Mouse (Mus musculus) limb, embryonic 15.5 days (tissue): Measurements from ENCODE around the gene Smcr8. TPM values are rescaled to one million over a fixed set of nuclear protein-coding genes. Genes with fewer than 3 reads are reported as not detected.
A peak's percentile ranks its signal among the peaks of the same experiment; 100 is the strongest.

Experiments used
- ATAC-seq: fragments of 200-750 bp; cut with Nextera tagmentation; 2 replicates; pipeline ENCODE4 v1.8.0; 2017; ENCODE audit warnings: low read depth, moderate TSS enrichment; ENCODE audit not compliant: insufficient number of reproducible peaks, low FRiP score, low TSS enrichment
- H3K27ac ChIP-seq: fragments of 300-500 bp; sonication (generic); 2 replicates; pipeline ENCODE4 v1.5.1; 2015; ENCODE audit warnings: moderate library complexity, mild to moderate bottlenecking, inconsistent platforms
- H3K27me3 ChIP-seq: fragments of 300-500 bp; sonication (generic); 2 replicates; pipeline ENCODE4 v1.6.1; 2015; ENCODE audit warnings: inconsistent platforms
- H3K36me3 ChIP-seq: fragments of 300-500 bp; sonication (generic); 2 replicates; pipeline ENCODE4 v1.6.1; 2015; ENCODE audit warnings: inconsistent platforms
- H3K4me1 ChIP-seq: fragments of 300-500 bp; sonication (generic); 2 replicates; pipeline ENCODE4 v1.6.1; 2015; ENCODE audit warnings: inconsistent platforms
- H3K4me2 ChIP-seq: fragments of 300-500 bp; sonication (generic); 2 replicates; pipeline ENCODE4 v1.6.1; 2015; ENCODE audit warnings: mild to moderate bottlenecking, inconsistent platforms
- H3K4me3 ChIP-seq: fragments of 300-500 bp; sonication (generic); 2 replicates; pipeline ENCODE4 v1.5.1; 2015; ENCODE audit warnings: mild to moderate bottlenecking, inconsistent platforms
- H3K9ac ChIP-seq: fragments of 300-500 bp; sonication (generic); 2 replicates; pipeline ENCODE4 v1.6.1; 2015; ENCODE audit warnings: inconsistent platforms
- H3K9me3 ChIP-seq: fragments of 300-500 bp; sonication (generic); 2 replicates; pipeline ENCODE4 v1.6.1; 2016; ENCODE audit warnings: inconsistent platforms
- WGBS: fragments of 180-500 bp; shearing (Covaris S2); methylation state at CpG from one replicate; pipeline ENCODE4 v1.1.7; 2015; 5-methylcytosine and 5-hydroxymethylcytosine counted together
- polyA plus RNA-seq: library from polyadenylated mRNA; unstranded; fragments of >200 nt; fragmentation: Nextera tagmentation; extraction: Ambion mirVana; gene quantifications from 2 replicates; pipeline ENCODE4 v1.2.1, GENCODE M21; 2015

Gene Smcr8
- polyA plus RNA-seq: 5.4 and 5.6 TPM in 2 replicates

DNA sequence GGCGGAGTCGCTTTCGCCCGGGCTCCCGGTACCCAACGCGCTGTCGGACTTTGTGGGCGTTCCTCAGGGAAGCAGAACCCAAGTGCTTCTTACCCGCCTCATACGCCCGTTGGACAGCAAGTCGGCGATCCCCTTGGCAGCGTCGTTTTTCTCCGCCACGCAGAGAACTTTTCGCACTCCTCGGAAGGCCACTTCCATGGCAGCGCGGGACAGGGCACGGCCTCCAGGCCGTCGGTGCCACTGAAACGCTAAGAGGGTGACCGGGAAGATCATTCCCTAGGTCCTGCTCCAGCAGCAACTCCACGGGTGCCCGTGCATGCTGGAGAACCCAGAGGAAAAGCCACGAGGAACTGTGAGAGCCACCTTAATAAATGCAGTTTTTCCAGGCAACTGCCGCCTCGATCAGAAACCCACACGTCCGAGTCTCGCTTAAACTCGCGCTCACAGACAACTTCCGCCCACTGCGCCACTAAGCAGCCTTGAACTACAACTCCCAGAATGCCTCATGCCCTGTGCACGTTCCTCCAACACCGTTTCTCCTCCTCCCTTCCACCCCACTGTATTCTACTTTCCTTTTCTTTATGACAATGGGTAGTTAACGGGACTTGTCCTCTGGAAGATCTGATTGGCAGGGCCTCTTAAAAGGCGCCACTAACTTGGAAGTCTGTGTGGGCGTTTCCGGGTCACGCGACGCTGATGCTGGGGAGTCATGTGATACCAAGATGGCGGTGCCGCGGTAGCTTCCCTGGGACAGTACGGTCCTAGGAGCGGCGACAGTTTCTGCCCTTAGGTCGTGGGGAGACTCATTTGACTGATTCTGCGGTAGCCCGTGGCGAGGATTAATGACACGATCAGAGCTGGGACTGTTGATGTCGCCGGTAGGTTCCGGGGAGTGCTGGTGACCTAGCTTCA, at the start of gene Smcr8, which contains the start of gene Top3a:
Gene Smcr8 (plus strand): TSS at position 696 of the 912 bp plus-strand sequence.
Gene Top3a (minus strand): TSS at position 537 of the 912 bp plus-strand sequence.
- under 1% methylated on average over 62 of the region's 62 CpGs for WGBS
- Histone ChIP-seq H3K27ac (peak within 1 kb of the TSS; percentile 90), H3K9ac (peak within 1 kb of the TSS; percentile 78), H3K4me1 (peaks cover 61% of the 10 kb centered on the region), H3K36me3 (peaks cover 22% of the 10 kb centered on the region), H3K4me3 (peak within 1 kb of the TSS; percentile 92), H3K9me3 (no peaks in the 10 kb centered on the region), H3K4me2 (peak within 1 kb of the TSS; percentile 73), H3K27me3 (no peaks in the 10 kb centered on the region)
- ATAC-seq: peak; percentile 94

DNA sequence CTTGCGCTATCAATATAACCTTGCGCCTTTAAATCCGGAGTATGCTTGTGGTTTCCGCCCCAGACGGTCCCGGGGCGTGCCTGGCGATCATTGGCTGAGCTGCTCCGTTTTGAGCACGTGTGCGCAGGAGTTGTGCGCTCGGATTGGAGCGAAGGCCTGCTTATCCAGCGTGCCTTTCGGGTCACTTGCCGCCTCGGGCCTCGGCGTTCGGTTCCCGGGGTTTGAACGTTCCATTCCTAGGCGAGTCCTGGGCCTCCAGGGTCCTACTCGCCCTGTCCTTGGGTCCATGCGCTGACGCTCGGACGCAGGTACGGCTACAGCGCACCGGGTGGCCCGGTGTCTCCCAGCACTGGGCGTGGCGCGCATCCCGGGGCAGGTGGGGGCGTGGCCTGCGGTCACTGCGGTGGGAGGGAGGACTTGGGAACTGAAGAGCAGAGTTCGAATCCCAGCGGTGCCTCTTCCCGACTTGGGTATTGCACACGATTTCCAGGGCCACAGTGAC, 49.0 kb upstream of the Smcr8 start, which contains the start of gene Mief2:
Gene Mief2 (plus strand): TSS at position 139 of the 502 bp plus-strand sequence.
- Histone ChIP-seq H3K4me1 (peaks cover 32% of the 10 kb centered on the region), H3K4me3 (peak within 1 kb of the TSS; percentile 87), H3K9me3 (no peaks in the 10 kb centered on the region), H3K27ac (peak within 1 kb of the TSS; percentile 91), H3K9ac (peak within 1 kb of the TSS; percentile 76), H3K27me3 (no peaks in the 10 kb centered on the region), H3K36me3 (peaks cover 41% of the 10 kb centered on the region), H3K4me2 (peak within 1 kb of the TSS; percentile 80)
- peak; percentile 88 for ATAC-seq
- under 1% methylated on average over 44 of the region's 44 CpGs for WGBS

DNA sequence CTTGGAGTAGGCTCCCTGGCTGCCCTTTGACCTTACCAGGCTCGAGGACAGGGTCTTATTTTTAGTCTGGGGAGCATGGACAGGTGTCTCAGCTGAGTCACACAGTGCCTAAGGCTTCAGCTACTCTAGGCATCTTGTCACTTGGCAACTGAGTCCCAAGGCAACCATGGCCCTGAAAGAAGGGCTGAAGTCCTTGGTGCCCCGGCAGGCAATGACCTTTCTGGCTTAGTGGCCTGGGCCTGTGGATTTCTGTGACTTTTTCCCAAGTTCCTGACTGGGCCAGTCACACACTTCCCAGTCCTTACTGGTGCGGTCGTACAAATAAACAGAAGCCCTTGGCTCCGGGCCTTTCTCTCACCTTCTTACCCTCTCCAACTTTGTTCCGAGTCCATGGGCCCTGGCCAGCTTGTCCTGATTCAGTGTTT, 48.1 kb upstream of the Smcr8 start:
- H3K4me2 ChIP-seq: peak overlapping the region; percentile 80
- ATAC-seq: no peak
- H3K4me3 ChIP-seq: peak overlapping the region; percentile 87
- 75% methylated on average over 6 of the region's 6 CpGs for WGBS
- no peaks in the 10 kb centered on the region for H3K27me3 ChIP-seq
- H3K9me3 ChIP-seq: no peaks in the 10 kb centered on the region
- no peak overlapping the region for H3K9ac ChIP-seq
- peaks cover 32% of the 10 kb centered on the region for H3K4me1 ChIP-seq
- H3K36me3 ChIP-seq: peaks cover 36% of the 10 kb centered on the region
- no peak overlapping the region for H3K27ac ChIP-seq

DNA sequence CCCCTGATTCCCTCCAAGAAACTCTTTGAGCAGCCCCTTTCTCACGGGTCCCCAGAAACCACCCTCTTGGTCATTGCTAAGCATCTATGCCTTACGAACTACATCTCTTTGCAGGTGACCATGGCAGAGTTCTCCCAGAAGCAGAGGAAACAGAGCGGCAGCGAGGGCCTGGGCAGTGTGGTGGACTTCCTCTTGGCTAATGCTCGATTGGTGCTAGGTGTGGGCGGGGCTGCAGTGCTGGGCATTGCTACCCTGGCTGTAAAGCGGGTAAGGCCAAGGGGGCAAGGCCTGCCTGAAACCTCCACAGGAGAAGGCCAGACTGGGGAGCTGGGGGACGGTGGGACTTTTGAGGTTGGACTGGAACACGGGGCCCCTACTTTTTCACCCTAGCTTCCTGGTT, 47.2 kb upstream of the Smcr8 start:
- no peak for ATAC-seq
- Histone ChIP-seq H3K9me3 (no peaks in the 10 kb centered on the region), H3K4me1 (peaks cover 32% of the 10 kb centered on the region), H3K27ac (no peak overlapping the region), H3K27me3 (no peaks in the 10 kb centered on the region), H3K36me3 (peaks cover 28% of the 10 kb centered on the region), H3K9ac (no peak overlapping the region), H3K4me2 (no peak overlapping the region), H3K4me3 (no peak overlapping the region)
- whole genome bisulfite sequencing: 85% methylated on average over 9 of the region's 9 CpGs

DNA sequence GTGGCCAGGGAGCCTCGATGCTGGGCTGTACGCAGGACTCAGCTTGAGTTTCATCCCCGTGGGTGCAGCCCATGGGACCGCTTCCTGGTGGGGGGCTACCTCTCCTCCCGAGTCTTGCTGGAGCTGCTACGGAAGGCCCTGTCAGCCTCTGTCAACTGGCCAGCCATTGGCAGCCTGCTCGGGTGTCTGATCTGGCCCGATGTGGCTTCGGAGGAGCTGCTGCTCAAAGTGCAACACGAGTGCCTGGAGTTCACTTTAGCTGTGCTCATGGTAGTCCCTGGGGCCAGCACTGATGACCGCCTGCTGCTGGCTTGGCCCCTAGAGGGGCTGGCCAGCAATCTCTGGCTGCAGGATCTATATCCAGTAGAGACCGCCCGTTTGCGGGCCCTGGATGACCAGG, 46.1 kb upstream of the Smcr8 start:
- Histone ChIP-seq H3K4me3 (no peak overlapping the region), H3K4me1 (peaks cover 26% of the 10 kb centered on the region), H3K9ac (no peak overlapping the region), H3K27me3 (no peaks in the 10 kb centered on the region), H3K9me3 (no peaks in the 10 kb centered on the region), H3K4me2 (no peak overlapping the region), H3K36me3 (peaks cover 28% of the 10 kb centered on the region), H3K27ac (no peak overlapping the region)
- 91% methylated on average over 14 of the region's 14 CpGs for WGBS
- ATAC-seq: no peak

DNA sequence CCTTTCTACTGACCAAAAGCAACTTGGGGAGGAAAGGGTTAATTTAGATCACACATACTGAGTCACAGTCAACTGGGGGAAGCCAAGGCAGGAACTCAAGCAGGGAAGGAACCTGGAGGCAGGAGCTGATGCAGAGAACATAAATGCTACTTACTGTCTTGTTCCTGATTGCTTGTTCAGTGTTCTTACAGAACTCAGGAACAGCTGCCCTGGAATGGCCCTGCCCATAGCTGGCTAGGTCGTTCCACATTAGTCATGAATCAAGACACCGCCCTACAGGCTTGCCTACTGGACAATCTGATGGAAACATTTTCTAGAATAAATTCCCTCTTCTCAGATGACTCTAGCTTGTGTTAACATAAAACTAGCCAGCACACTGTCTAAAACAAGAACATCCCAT, 43.1 kb upstream of the Smcr8 start:
- Histone ChIP-seq H3K4me3 (no peak overlapping the region), H3K27me3 (no peaks in the 10 kb centered on the region), H3K36me3 (peaks cover 37% of the 10 kb centered on the region), H3K4me2 (no peak overlapping the region), H3K9ac (no peak overlapping the region), H3K27ac (no peak overlapping the region), H3K9me3 (no peaks in the 10 kb centered on the region), H3K4me1 (peaks cover 6% of the 10 kb centered on the region)
- no peak for ATAC-seq
- 70% methylated on average over 2 of the region's 2 CpGs for WGBS

DNA sequence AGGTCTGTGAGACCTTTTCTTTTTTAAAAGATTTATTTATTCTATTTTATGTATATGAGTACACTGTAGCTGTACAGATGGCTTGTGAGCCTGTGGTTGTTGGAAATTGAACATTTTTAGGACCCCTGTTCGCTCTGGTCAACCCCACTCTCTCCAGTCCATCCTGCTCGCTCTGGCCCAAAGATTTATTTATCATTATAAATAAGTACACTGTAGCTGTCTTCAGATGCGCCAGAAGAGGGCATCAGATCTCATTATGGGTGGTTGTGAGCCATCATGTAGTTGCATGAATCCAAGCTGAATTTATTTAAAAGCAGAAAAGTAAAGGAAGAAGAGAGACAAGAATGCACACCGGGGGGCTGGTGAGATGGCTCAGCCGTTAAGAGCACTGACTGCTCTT, 42.1 kb upstream of the Smcr8 start:
- no peaks in the 10 kb centered on the region for H3K9me3 ChIP-seq
- no peak for ATAC-seq
- WGBS: 80% methylated on average over 5 of the region's 5 CpGs
- H3K4me2 ChIP-seq: no peak overlapping the region
- no peak overlapping the region for H3K9ac ChIP-seq
- no peak overlapping the region for H3K27ac ChIP-seq
- peaks cover 47% of the 10 kb centered on the region for H3K36me3 ChIP-seq
- H3K4me1 ChIP-seq: no peaks in the 10 kb centered on the region
- no peaks in the 10 kb centered on the region for H3K27me3 ChIP-seq
- H3K4me3 ChIP-seq: no peak overlapping the region

DNA sequence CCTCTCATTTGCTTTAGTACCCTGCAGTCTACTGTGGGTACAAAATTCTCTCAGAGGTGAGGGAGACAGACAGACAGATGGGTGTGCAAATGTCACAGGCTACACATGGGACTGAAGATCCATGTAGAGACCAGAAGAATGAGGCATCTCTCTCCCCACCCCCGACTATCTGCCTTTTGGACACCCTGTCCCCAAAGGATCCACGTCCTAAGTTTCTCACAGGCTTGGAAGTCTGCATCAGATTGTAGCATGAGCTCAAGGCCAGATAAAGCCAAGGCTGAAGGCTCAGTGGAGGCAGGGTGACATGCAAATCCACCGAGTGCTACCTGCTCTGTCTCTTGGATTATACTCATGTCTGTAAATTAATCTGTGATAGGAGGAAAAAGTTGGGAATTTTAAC, 40.8 kb upstream of the Smcr8 start:
- Histone ChIP-seq H3K4me2 (no peak overlapping the region), H3K9me3 (no peaks in the 10 kb centered on the region), H3K27me3 (no peaks in the 10 kb centered on the region), H3K27ac (no peak overlapping the region), H3K4me3 (no peak overlapping the region), H3K36me3 (peaks cover 47% of the 10 kb centered on the region), H3K9ac (no peak overlapping the region), H3K4me1 (no peaks in the 10 kb centered on the region)
- WGBS: 78% methylated on average over 3 of the region's 3 CpGs
- ATAC-seq: no peak

DNA sequence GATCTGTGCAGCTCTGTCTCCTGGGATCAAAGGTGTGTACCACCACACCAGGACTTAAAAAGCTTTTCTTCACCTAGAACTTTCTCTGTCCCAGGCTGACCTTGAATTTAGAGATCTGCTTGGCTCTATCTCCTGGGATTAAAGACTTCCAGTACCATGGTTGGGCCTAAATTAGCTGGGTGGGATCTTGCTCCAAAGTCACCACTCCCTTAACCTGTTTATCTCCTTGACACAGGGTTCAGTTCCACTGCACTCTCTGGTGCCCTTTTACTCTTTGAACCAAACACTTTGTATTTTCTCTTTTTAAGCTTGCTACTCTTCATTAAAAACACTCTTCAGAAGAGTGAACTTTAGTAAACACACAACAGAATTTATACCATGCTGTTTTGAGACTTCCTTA, 39.9 kb upstream of the Smcr8 start:
- Histone ChIP-seq H3K27ac (no peak overlapping the region), H3K36me3 (peaks cover 52% of the 10 kb centered on the region), H3K27me3 (no peaks in the 10 kb centered on the region), H3K4me1 (no peaks in the 10 kb centered on the region), H3K4me3 (no peak overlapping the region), H3K9ac (no peak overlapping the region), H3K9me3 (no peaks in the 10 kb centered on the region), H3K4me2 (no peak overlapping the region)
- no peak for ATAC-seq

DNA sequence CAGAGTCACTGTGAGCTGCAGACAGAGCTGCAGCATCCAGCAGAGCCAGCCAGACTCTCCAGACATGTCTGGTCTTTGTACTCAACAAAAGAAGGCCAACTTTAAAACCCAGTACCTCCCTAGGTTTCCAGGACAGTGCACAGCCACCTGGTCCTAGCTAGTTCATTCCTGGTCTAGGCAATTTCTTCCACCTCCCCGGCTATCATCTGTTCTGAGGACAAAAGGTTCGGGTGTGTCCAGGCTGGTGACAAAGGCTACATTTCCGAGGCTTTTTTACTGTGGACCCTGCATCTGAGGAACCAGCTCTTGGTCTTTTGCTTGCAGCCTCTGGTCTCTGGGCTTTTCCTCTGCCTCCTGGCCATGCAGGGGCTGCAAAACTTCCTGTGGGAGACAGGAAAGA, 37.0 kb upstream of the Smcr8 start:
- 78% methylated on average over 3 of the region's 3 CpGs for WGBS
- Histone ChIP-seq H3K9me3 (no peaks in the 10 kb centered on the region), H3K36me3 (peaks cover 68% of the 10 kb centered on the region), H3K27me3 (no peaks in the 10 kb centered on the region), H3K4me1 (no peaks in the 10 kb centered on the region), H3K27ac (no peak overlapping the region), H3K9ac (no peak overlapping the region), H3K4me2 (no peak overlapping the region), H3K4me3 (no peak overlapping the region)
- no peak for ATAC-seq

DNA sequence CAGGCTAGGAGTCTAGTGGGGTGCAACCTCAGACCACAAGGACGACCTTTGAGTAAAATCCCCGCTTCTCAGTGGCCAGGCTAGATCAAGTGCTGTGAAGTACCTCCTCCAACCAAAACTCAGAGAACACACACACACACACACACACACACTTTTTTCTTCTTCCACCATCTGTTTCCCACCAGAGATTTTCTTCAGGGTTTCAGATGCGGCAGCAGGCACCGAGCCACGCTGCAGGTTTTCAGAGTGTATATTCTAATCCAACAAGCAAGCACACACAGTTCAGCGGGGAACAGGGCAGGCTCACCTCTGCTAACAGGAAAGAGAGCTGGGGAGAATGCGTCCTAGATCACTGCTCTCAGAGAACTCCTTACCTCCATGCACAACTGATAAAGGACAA, 21.8 kb upstream of the Smcr8 start:
- Histone ChIP-seq H3K4me1 (no peaks in the 10 kb centered on the region), H3K36me3 (peaks cover 75% of the 10 kb centered on the region), H3K27ac (no peak overlapping the region), H3K9me3 (no peaks in the 10 kb centered on the region), H3K9ac (no peak overlapping the region), H3K4me2 (no peak overlapping the region), H3K27me3 (no peaks in the 10 kb centered on the region), H3K4me3 (no peak overlapping the region)
- WGBS: 95% methylated on average over 7 of the region's 7 CpGs
- ATAC-seq: no peak

DNA sequence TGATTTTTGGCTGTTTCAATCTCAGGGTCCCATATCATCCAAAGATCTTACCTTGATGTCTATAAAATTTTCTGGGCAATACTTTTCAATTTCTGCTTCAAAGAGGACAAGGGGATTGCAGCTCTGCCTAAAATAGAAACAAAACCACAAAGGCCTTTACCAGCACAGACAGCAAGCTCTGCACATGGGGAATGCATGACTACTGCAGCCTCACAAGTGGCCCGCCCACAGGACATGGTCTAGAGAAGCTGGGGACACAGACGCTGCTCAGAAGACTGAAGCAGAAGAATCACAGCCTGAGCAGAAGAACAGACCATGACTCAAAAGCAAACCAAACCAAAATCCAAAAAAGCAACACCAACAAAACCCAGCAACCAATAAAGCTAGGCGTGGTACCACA, 15.6 kb upstream of the Smcr8 start:
- H3K4me1 ChIP-seq: no peaks in the 10 kb centered on the region
- no peak overlapping the region for H3K27ac ChIP-seq
- peaks cover 39% of the 10 kb centered on the region for H3K36me3 ChIP-seq
- H3K27me3 ChIP-seq: no peaks in the 10 kb centered on the region
- no peak overlapping the region for H3K4me3 ChIP-seq
- H3K9ac ChIP-seq: no peak overlapping the region
- H3K9me3 ChIP-seq: no peaks in the 10 kb centered on the region
- no peak for ATAC-seq
- H3K4me2 ChIP-seq: no peak overlapping the region
- WGBS: 89% methylated on average over 3 of the region's 3 CpGs
